Mouse (Mus musculus) cortical plate, adult 2 months (tissue): ENCODE data around the gene Fuk. TPM values are rescaled to one million over a fixed set of nuclear protein-coding genes. Genes with fewer than 3 reads are reported as not detected.
"Not testable (repeated sequence)": the region's sequence is repeated elsewhere in the genome, so short reads cannot be mapped to it uniquely, and the experiment has no call there.

Experiments
- H3K27ac ChIP-seq: fragments of 200-500 bp; 2 replicates; pipeline ENCODE4 v1.5.1; 2012; ENCODE audit warnings: low read length, control low read depth, inconsistent platforms; ENCODE audit not compliant: insufficient read depth
- H3K4me1 ChIP-seq: fragments of 200-500 bp; 2 replicates; pipeline ENCODE4 v1.6.1; 2011; ENCODE audit warnings: low read length; ENCODE audit not compliant: control insufficient read depth, insufficient read depth
- H3K4me3 ChIP-seq: fragments of 200-500 bp; 2 replicates; pipeline ENCODE4 v1.5.1; 2011; ENCODE audit warnings: mild to moderate bottlenecking, low read length, control low read depth; ENCODE audit not compliant: insufficient read depth
- CTCF ChIP-seq: fragments of 200-500 bp; IDR thresholded peaks from 2 replicates; pipeline ENCODE4 v1.5.1; 2011; ENCODE audit warnings: mild to moderate bottlenecking, control low read depth, low read length; ENCODE audit not compliant: insufficient read depth; ENCODE audit errors: extremely low read depth
- POLR2A ChIP-seq: fragments of 200-500 bp; IDR thresholded peaks from 2 replicates; pipeline ENCODE4 v1.6.1; 2011; ENCODE audit warnings: mild to moderate bottlenecking, low read length, control low read depth; ENCODE audit not compliant: insufficient read depth; ENCODE audit errors: extremely low read depth
- polyA plus RNA-seq: library from polyadenylated mRNA; depleted of rRNA; stranded (reverse); fragments of >200 nt; gene quantifications from 2 replicates; pipeline ENCODE4 v1.2.3, GENCODE M21; 2012

Fuk gene
- polyA plus RNA-seq, 1 experiment, result 18.2 TPM

GRCm38 (mm10) chr8:110932444-110932843 is 30.2 kb upstream of the Fuk start:
- Histone ChIP-seq H3K27ac (no peak overlapping the region), H3K4me3 (no peak overlapping the region), H3K4me1 (peaks cover 4% of the 10 kb centered on the region)
- TF ChIP-seq POLR2A (no peak), CTCF (no peak)

DNA sequence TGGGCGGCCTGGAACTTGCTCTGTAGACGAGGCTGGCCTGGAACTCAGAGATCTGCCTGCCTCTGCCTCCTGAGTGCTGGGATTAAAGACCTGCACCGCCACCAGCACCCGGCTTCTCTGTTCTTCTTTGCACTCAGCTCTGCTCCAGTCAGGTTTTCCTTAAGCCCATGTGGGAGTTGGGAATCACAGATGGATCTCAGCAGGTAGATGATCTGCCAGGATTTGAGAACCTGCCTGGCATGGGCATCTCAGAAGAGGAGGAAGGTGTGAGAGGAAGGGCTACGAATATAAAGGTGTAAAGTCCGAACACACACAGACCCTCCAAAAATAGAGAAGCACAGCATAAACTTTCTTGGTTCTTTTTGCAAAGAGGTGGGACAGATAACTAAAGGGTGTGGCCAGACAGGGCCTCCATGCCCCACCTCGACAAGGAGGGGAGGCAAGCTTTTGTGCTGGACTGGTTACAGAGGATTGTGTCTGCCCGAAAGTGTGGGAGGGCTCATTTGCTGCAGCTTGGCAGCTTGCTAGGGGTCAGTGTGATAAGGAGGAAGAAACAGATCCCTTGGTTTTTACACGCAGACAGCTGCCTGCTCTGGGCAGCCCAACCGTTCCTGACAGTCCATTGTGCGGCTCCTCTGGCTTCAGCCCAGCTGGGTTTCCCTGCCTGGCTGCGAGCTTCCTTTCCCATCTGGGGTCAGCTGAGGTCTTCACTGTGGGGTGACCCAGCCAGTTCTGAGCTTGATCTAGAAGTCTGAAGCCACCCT is 29.1 kb upstream of the Fuk start:
- TF ChIP-seq POLR2A (no peak), CTCF (no peak)

DNA sequence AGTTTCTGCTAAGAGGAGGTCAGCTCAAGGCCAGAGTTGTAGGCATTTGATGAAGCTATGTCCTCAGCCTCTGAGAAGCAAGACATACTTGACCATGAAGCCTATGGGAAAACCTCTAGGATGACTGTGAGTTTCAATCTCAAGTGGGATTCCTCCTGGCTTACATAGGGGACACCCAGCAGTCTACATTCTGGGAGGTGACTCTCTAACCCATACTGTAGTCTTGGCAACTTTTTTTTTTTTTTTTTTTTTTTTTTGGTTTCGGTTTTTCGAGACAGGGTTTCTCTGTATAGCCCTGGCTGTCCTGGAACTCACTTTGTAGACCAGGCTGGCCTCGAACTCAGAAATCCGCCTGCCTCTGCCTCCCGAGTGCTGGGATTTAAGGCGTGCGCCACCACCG is 27.4 kb upstream of the Fuk start:
- H3K4me1 ChIP-seq, H3K4me3 ChIP-seq, H3K27ac ChIP-seq: not testable (repeated sequence)

More for the DNA sequence above, 29.1 kb upstream of the Fuk start:
- no peak overlapping the region for H3K4me3 ChIP-seq
- no peak overlapping the region for H3K27ac ChIP-seq
- H3K4me1 ChIP-seq, result peaks cover 4% of the 10 kb centered on the region

DNA sequence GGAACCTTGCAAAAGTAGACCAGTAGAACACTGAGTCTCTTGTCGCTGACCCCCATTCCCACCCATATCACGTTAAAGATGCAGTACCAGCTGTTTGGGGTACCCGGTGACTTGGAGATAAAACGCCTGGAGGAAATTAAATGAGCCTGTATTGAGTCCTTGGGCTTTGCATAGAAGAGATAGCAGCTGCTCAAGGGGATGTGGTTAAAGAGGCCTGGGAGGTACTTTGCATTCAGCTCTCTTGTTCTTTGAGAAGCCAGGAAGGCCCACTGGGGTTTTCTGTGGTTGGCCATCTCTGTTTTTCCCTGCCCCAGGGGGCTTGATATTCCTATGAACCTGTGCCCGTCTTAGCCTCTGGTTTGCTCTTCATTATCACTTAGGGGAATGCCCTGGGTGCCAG is 26.8 kb upstream of the Fuk start:
- Histone ChIP-seq H3K27ac (no peak overlapping the region), H3K4me3 (no peak overlapping the region), H3K4me1 (peaks cover 4% of the 10 kb centered on the region)
- TF ChIP-seq CTCF (no peak), POLR2A (no peak)

GRCm38 (mm10) chr8:110928435-110928834 is 26.1 kb upstream of the Fuk start:
- Histone ChIP-seq H3K4me1 (peaks cover 4% of the 10 kb centered on the region), H3K27ac (no peak overlapping the region), H3K4me3 (no peak overlapping the region)
- TF ChIP-seq POLR2A (no peak), CTCF (no peak)

GRCm38 (mm10) chr8:110926690-110927089 is 24.4 kb upstream of the Fuk start:
- Histone ChIP-seq H3K27ac (no peak overlapping the region), H3K4me1 (peaks cover 4% of the 10 kb centered on the region), H3K4me3 (no peak overlapping the region)
- TF ChIP-seq CTCF, result no peak
- TF ChIP-seq POLR2A, result no peak

DNA sequence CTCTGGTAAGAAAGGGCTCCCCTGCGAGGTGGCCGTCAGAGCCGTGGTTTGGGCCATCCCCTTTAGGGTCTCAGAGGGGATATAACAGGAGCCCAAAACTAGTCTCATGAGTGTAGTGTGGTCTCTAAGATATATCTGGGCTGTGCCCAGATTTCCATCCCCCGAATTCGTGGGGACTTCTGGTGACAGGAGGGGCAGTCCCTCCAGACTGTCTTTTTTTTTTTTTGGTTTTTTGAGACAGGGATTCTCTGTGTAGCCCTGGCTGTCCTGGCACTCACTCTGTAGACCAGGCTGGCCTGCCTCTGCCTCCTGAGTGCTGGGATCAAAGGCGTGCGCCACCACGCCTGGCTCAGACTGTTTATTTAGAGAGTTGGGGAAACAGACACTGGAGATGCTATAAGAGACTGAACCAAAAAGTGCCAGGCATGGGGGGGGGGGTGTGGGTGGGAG is 23.4 kb upstream of the Fuk start:
- H3K4me1 ChIP-seq, result peaks cover 2% of the 10 kb centered on the region
- no peak for TF ChIP-seq POLR2A
- TF ChIP-seq CTCF, result no peak
- no peak overlapping the region for H3K4me3 ChIP-seq

DNA sequence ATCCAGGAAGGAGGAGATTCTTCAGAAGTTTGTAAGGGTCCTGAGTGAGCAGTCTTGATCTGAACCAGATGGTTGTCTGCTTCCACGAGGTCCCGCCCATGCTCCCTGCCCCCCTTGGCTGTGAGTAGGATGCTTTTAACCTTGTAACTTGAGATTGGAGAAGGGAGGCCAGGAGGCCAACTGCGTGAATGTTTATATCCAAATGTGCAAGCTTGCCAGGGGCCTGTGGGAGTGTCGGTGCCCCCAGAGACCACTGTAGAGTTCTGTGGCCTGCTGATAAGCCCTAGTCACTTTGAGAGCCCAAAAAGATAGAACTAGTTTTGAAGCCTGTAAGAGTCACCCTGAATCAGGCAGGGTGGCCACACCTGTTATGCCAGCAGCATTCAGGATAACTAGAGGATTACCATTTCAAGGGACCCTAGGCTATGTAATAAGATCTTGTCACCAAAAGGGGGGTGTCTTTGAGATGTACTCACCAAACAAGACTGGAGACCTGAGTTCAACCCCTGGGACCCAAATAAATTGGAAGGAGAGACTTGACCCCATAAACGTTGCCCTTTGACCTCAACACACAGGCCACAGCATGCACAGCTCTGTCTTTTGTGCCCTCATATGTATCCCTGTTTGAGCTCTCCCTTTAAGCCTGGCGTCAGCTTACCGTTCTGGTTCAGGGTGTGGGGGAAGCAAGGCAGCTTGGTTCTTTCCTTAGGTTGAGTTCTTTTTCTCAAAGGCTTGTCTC is 19.4 kb upstream of the Fuk start:
- Histone ChIP-seq H3K4me3 (peak overlapping the region; percentile 83; the same call in 1 of the 2 replicates), H3K27ac (no peak overlapping the region), H3K4me1 (peaks cover 1% of the 10 kb centered on the region; the same call in 1 of the 2 replicates)
- no peak for TF ChIP-seq CTCF

More for the DNA sequence above, 23.4 kb upstream of the Fuk start:
- no peak overlapping the region for H3K27ac ChIP-seq

DNA sequence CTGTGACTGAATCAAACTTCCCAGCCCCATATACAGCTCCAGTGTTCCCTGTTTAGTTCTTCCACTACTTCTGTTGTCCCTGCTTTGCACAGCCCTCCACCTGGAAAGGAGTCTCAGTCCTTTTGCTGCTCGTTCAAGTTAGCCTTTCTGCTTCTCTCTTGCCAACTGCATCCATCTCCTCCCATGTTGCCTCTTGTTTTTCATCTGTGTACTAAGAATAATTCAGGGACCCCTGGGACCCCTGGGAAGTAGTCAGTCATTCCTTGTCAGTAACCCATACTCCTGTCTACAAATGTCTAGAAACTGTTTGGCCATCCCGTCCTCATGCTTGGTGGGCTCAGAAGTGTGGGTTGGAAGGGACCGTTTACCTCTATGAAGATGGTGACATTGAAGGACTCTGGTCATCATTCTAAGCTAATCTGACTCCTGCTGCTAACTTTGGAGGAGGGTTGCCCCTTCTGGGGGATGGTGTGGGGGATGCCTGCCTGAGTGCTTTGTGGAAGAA is 18.5 kb upstream of the Fuk start:
- TF ChIP-seq POLR2A (no peak), CTCF (no peak)
- H3K4me3 ChIP-seq, result peak overlapping the region; percentile 83
- H3K4me1 ChIP-seq, result peaks cover 1% of the 10 kb centered on the region; the same call in 1 of the 2 replicates
- no peak overlapping the region for H3K27ac ChIP-seq
